Comparison of ENCODE assay signal across 20 mouse cellular contexts in genomic region chr1:71367770-71368169, GRCm38 (mm10). TPM values are rescaled to one million over a fixed set of nuclear protein-coding genes. Genes with fewer than 3 reads are reported as not detected.
"Had no signal": no experiment of that assay in that cellular context is flagged by ENCODE, and none has a peak within 500 bp of the region (broad histone marks: within the 10 kb centered on the region; RNA-seq: fewer than 3 reads in every experiment).

No protein-coding gene starts in this region.

- ATAC-seq: hindbrain, embryonic 16.5 days; inflammation-experienced regulatory T-cells, adult 6 months; intestine, embryonic 15.5 days; intestine, postnatal 0 days had no signal

- DNase-seq: gastrocnemius, adult 2 months; gastrocnemius, postnatal 10 days; gastrocnemius, postnatal 25 days; heart, adult 18-20 months; heart, postnatal 10 days; heart, postnatal 4 days; kidney, adult 18-20 months; kidney, adult 8-10 months; kidney, postnatal 10 days; kidney, postnatal 25 days; kidney, postnatal 4 days; liver; liver, embryonic 13.5 days had no signal

RNA-seq across cellular contexts. Expression of gene Abca12, which starts 46.9 kb away (rescaled TPM):
- polyA plus RNA-seq: inflammation-experienced regulatory T-cells, adult 6 months; kidney, embryonic 14.5 days; kidney, embryonic 16.5 days; liver, embryonic 11.5 days; liver, embryonic 13.5 days had no signal
